Mouse (Mus musculus) cerebellum, adult 2 months (tissue): ENCODE results near the gene Rhoa. TPM values are rescaled to one million over a fixed set of nuclear protein-coding genes. Genes with fewer than 3 reads are reported as not detected.
A peak's percentile ranks its signal among the peaks of the same experiment; 100 is the strongest.
"Not testable (repeated sequence)": the region's sequence is repeated elsewhere in the genome, so short reads cannot be mapped to it uniquely, and the experiment has no call there.

Experiments
- DNase-seq, 2 experiments: peaks; one replicate each; pipeline ENCODE4 v3.0.0; 2021
- H3K27ac ChIP-seq: fragments of 200-500 bp; 2 replicates; pipeline ENCODE4 v1.5.1; 2012; ENCODE audit warnings: low read length, control low read depth, inconsistent platforms; ENCODE audit not compliant: insufficient read depth
- H3K27me3 ChIP-seq: fragments of 200-500 bp; 2 replicates; pipeline ENCODE4 v1.6.1; 2012; ENCODE audit warnings: inconsistent platforms, mild to moderate bottlenecking, low read length, moderate library complexity; ENCODE audit not compliant: control insufficient read depth, insufficient read depth
- H3K4me1 ChIP-seq: fragments of 200-500 bp; 2 replicates; pipeline ENCODE4 v1.6.1; 2011; ENCODE audit warnings: low read length; ENCODE audit not compliant: control insufficient read depth, insufficient read depth
- H3K4me3 ChIP-seq: fragments of 200-500 bp; replicated peaks from 2 replicates; pipeline ENCODE3; 2011; ENCODE audit warnings: mild to moderate bottlenecking, low read depth, low read length, control low read depth; ENCODE audit not compliant: insufficient read depth
- CTCF ChIP-seq: fragments of 200-500 bp; IDR thresholded peaks from 2 replicates; pipeline ENCODE4 v1.5.1; 2011; ENCODE audit warnings: low read depth, mild to moderate bottlenecking, control low read depth, low read length, moderate library complexity, borderline replicate concordance; ENCODE audit not compliant: insufficient read depth
- POLR2A ChIP-seq: fragments of 200-500 bp; IDR thresholded peaks from 2 replicates; pipeline ENCODE4 v1.6.1; 2011; ENCODE audit warnings: low read length, control low read depth, borderline replicate concordance; ENCODE audit not compliant: insufficient read depth
- WGBS: fragments of 180-500 bp; shearing (Covaris S2); methylation state at CpG from one replicate; pipeline ENCODE4 v1.1.7; 2018; 5-methylcytosine and 5-hydroxymethylcytosine counted together
- polyA plus RNA-seq: library from polyadenylated mRNA; depleted of rRNA; stranded (reverse); fragments of >200 nt; gene quantifications from 2 replicates; pipeline ENCODE4 v1.2.3, GENCODE M21; 2012

Gene Rhoa
- polyA plus RNA-seq, 1 experiment: 201 TPM

DNA sequence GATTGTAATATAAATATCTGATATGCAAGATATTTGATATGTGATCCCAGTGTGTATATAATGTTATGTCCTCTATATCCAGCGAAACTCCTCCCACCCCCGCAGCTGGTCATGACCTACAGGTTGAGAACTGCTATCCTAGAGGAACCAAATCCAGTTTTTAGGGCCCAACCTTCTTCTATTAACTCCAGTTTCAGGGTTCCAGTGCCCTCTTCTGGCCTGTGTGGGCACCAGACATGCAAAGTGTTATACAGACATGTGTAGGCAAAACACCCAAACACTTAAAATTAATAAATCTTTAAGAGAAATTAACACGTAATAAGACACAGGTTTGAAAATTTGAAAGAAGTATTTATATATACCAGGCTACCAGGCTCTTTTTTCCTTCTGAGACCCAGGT is 11.6 kb downstream of the Rhoa start:
- Histone ChIP-seq H3K4me1 (no peaks in the 10 kb centered on the region), H3K4me3 (no peak overlapping the region), H3K27me3 (no peaks in the 10 kb centered on the region), H3K27ac (no peak overlapping the region)
- WGBS: 95% methylated on average over 3 of the region's 3 CpGs
- TF ChIP-seq CTCF: no peak
- no peak for DNase-seq

DNA sequence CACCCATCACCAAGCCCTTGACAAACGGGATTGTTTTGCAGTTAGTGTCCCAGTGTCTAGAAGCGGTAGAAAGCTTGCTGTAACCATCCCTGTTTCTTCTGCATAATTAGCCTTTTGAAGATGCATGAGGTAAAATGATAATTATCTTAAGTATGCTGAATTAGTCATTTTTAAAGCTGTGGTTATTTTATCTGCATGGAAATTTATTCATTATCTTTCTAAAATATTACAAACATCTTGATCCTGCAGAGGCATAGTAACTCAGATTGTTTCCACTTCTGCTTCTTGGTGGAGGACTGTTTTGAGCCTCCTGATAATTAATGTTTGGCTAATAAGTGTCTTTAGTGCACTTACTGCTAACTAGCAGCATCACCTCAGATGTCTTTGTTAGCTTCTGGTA is 12.5 kb downstream of the Rhoa start:
- H3K4me3 ChIP-seq: no peak overlapping the region
- no peaks in the 10 kb centered on the region for H3K27me3 ChIP-seq
- H3K4me1 ChIP-seq: no peaks in the 10 kb centered on the region
- WGBS: 46% methylated on average over 2 of the region's 2 CpGs
- no peak for DNase-seq
- no peak overlapping the region for H3K27ac ChIP-seq
- TF ChIP-seq POLR2A (no peak), CTCF (no peak)

DNA sequence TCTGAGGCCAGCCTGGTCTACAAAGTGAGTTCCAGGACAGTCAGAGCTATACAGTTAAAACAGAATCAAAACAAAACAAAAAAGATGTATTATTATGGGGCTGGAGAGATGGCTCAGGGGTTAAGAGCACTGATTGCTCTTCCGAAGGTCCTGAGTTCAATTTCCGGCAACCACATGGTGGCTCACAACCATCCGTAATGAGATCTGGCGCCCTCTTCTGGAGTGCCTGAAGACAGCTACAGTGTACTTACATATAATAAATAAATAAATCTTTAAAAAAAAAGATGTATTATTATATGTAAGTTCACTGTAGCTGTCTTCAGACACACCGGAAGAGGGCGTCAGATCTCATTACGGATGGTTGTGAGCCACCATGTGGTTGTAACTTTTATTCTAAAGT is 16.1 kb downstream of the Rhoa start:
- H3K27ac ChIP-seq, H3K4me3 ChIP-seq, DNase-seq, H3K4me1 ChIP-seq, H3K27me3 ChIP-seq: not testable (repeated sequence)
- 92% methylated on average over 7 of the region's 7 CpGs for WGBS

DNA sequence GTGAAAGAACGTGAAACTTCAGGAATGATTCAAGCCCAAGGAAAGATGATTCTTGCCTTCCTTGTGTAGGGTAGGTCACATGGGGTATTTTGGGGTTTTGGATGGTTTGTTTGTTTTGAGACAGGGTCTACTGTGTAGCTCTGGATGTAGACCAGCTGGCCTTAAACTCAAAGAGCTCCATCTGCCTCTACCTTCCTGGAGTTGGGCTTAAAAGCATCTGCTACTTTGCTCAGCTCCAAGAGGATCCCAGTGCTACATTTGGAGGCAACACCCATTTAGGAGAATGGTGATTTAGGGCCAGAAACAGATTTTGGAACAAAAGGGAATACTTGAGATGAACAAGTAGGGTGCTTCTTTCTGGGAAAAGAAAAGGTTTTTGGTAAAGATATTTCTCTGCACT is 18.9 kb downstream of the Rhoa start:
- 7% methylated on average over 1 of the region's 1 CpGs for WGBS
- Histone ChIP-seq H3K4me3 (no peak overlapping the region), H3K27ac (no peak overlapping the region), H3K27me3 (no peaks in the 10 kb centered on the region), H3K4me1 (peaks cover 9% of the 10 kb centered on the region; the same call in 1 of the 2 replicates)
- no peak for TF ChIP-seq POLR2A
- DNase-seq: peak; percentile 29 to 66

DNA sequence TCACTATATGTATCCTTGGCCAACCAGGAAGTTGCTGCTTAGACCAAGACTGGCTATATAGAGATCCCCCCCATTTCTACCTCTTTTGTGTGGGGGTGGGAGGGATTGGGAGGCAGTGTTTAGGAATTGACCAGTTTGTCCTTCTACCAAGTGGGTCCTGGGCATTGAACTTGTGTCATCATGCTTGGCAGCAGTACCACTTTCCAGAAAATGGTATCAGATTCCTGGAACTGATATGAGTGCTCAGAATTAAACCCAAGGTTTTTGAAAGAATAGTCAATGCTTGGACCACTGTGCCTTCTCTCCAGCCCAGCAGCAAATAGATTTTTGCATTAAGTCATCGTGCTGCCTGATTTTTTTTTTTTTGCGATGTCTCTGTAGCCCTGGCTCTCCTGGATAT is 19.9 kb downstream of the Rhoa start:
- H3K27ac ChIP-seq: no peak overlapping the region
- TF ChIP-seq POLR2A (no peak), CTCF (no peak)
- WGBS: 94% methylated on average over 2 of the region's 2 CpGs
- H3K27me3 ChIP-seq: no peaks in the 10 kb centered on the region
- peaks cover 9% of the 10 kb centered on the region; the same call in 1 of the 2 replicates for H3K4me1 ChIP-seq
- DNase-seq: no peak
- H3K4me3 ChIP-seq: no peak overlapping the region

DNA sequence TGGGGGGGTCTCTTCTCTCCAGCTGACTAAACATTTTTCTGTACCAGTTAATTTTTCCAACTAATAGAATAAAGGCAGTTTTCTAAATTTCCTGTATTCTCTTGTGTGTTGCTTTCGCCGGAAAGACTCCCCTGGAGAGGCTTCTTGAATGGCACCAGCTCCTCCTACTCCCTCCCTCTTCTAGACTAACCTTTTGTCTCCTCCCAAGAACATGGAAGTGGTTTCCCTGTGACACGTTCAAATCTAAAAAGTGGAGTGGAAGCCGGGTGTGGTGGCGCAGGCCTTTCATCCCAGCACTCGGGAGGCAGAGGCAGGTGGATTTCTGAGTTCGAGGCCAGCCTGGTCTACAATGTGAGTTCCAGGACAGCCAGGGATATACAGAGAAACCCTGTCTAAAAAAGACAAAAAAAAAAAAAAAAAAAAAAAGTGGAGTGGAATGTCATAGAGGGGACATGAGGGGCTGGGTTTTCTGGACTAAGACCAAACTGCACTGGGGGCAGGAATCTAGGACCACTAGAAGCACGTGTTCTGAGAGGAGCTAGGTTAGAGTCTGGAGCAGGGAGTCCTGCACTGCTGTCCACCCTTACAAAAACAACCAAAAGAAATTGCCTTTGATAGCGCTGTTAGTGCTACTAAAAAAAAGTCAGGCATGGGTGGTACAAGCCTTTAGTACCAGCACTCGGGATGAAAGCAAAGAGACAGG is 32.1 kb downstream of the Rhoa start:
- WGBS: 68% methylated on average over 10 of the region's 10 CpGs

DNA sequence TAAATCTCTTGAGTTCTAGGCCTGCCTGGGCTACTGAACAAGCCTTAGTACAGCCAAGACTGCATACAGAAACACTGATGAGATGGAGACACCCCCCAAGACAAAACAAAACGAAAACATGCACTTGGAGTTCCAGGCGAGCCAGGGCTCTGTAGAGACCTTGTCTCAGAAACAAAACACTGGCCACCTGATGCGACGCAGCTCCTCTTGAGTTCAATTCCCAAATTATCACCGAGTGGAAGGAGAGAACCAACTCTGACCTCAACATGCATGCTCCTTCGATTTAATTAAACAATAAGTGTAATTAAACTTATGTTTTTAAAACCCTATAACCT is 32.6 kb downstream of the Rhoa start:
- Histone ChIP-seq H3K4me1 (peaks cover 4% of the 10 kb centered on the region), H3K4me3 (no peak overlapping the region), H3K27me3 (no peaks in the 10 kb centered on the region), H3K27ac (0 out of 2 replicates have a peak overlapping the region, but pooled peaks have one; percentile 5)
- no peak for TF ChIP-seq POLR2A
- TF ChIP-seq CTCF: no peak
- WGBS: 30% methylated on average over 6 of the region's 6 CpGs
- DNase-seq: no peak

More for the DNA sequence above, 32.1 kb downstream of the Rhoa start:
- H3K27me3 ChIP-seq: no peaks in the 10 kb centered on the region
- H3K4me1 ChIP-seq: peaks cover 4% of the 10 kb centered on the region
- 0 out of 2 replicates have a peak overlapping the region, but pooled peaks have one; percentile 5 for H3K27ac ChIP-seq
- no peak for DNase-seq
- no peak for TF ChIP-seq CTCF
- TF ChIP-seq POLR2A: no peak
- H3K4me3 ChIP-seq: no peak overlapping the region

DNA sequence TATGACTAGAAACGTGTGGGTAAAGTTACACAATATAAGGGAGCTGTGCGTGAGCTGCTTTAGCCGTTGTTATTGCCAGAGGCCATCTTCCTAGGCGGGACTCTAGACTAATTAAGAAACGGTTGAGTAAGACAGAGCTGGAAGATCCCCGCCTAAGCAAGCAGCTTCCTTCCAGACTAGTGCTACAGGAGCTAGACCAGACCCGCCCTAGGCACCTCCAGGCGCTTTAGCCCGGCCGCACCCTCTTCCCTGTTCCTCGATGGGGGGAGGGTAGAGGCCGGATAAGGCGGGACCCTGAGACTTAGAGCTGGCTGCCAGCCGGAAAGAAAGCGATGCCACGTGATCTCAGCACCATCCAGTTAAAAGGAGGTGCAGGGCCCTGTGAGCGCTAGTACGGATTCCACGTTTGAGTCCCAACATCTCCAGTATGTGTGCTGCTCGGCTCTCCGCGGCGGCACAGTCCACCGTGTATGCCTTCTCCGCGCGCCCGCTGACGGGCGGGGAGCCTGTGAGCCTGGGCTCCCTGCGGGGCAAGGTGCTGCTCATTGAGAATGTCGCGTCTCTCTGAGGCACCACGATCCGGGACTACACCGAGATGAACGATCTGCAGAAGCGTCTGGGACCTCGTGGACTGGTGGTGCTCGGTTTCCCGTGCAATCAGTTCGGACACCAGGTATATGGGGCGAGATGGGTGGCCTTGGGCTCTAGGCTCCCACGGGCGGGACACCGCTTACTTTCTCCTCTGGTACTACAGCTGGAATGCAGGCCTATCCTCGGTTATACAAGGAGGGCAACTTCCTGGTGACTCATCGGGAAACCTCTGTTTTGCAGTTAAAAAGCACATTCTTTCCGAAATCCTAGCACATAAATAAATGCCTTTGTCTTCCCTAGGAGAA is 33.2 kb downstream of the Rhoa start, which contains the start of gene Gpx1:
Gene Gpx1 (plus strand): TSS at position 18 of the 896 bp plus-strand sequence.
- Histone ChIP-seq H3K4me1 (peaks cover 4% of the 10 kb centered on the region), H3K27me3 (no peaks in the 10 kb centered on the region), H3K27ac (peak within 1 kb of the TSS; percentile 83), H3K4me3 (peak within 1 kb of the TSS; percentile 66)
- TF ChIP-seq CTCF (no peak), POLR2A (peak; percentile 98; the same call in 1 of the 2 replicates)
- peak; percentile 83 to 85 for DNase-seq
- WGBS: under 1% methylated on average over 49 of the region's 49 CpGs
